Mouse (Mus musculus) intestine, embryonic 16.5 days (tissue): ENCODE results near the gene Zfp62. TPM values are rescaled to one million over a fixed set of nuclear protein-coding genes. Genes with fewer than 3 reads are reported as not detected.

Experiments used
- ATAC-seq: fragments of 200-750 bp; cut with Nextera tagmentation; 2 replicates; pipeline ENCODE4 v1.8.0; 2017; ENCODE audit warnings: moderate TSS enrichment, moderate library complexity
- H3K27ac ChIP-seq: fragments of 300-500 bp; sonication (generic); 2 replicates; pipeline ENCODE4 v1.5.1; 2014; ENCODE audit warnings: mild to moderate bottlenecking, low read length
- H3K27me3 ChIP-seq: fragments of 300-500 bp; sonication (generic); replicated peaks from 2 replicates; pipeline ENCODE4 v1.6.1; 2014; ENCODE audit warnings: low read length, control low read depth, mixed read lengths; ENCODE audit not compliant: control insufficient read depth, insufficient read depth
- H3K36me3 ChIP-seq: fragments of 300-500 bp; sonication (generic); 2 replicates; pipeline ENCODE4 v1.6.1; 2014; ENCODE audit warnings: low read length, control low read depth; ENCODE audit not compliant: control insufficient read depth, insufficient read depth
- H3K4me1 ChIP-seq: fragments of 300-500 bp; sonication (generic); 2 replicates; pipeline ENCODE4 v1.6.1; 2014; ENCODE audit warnings: low read length, control low read depth, mixed read lengths; ENCODE audit not compliant: control insufficient read depth, insufficient read depth
- H3K4me2 ChIP-seq: fragments of 300-500 bp; sonication (generic); 2 replicates; pipeline ENCODE4 v1.6.1; 2014; ENCODE audit warnings: low read depth, low read length, control low read depth
- H3K4me3 ChIP-seq: fragments of 300-500 bp; sonication (generic); 2 replicates; pipeline ENCODE4 v1.5.1; 2014; ENCODE audit warnings: mild to moderate bottlenecking, low read length
- H3K9ac ChIP-seq: fragments of 300-500 bp; sonication (generic); 2 replicates; pipeline ENCODE4 v1.6.1; 2014; ENCODE audit warnings: low read depth, low read length
- H3K9me3 ChIP-seq: fragments of 300-500 bp; sonication (generic); 2 replicates; pipeline ENCODE4 v1.6.1; 2016; ENCODE audit warnings: low read length, control low read depth; ENCODE audit not compliant: control insufficient read depth
- WGBS: fragments of 180-500 bp; shearing (Covaris S2); extraction: QIAGEN DNeasy Blood & Tissue Kit; methylation state at CpG from one replicate; pipeline ENCODE4 v1.1.7; 2014; 5-methylcytosine and 5-hydroxymethylcytosine counted together
- polyA plus RNA-seq: library from polyadenylated mRNA; unstranded; fragments of >200 nt; fragmentation: Nextera tagmentation; extraction: Ambion mirVana; gene quantifications from 2 replicates; pipeline ENCODE4 v1.2.1, GENCODE M21; 2015

The Zfp62 gene
- polyA plus RNA-seq, 1 experiment from 2014 or later = 23.1 TPM

- H3K4me3 ChIP-seq = no peak overlapping the region
- H3K27ac ChIP-seq = no peak overlapping the region
- no peak overlapping the region for H3K9ac ChIP-seq
- 68% methylated on average over 3 of the region's 3 CpGs for WGBS
- H3K4me1 ChIP-seq = peaks cover 9% of the 10 kb centered on the region
- H3K36me3 ChIP-seq = no peaks in the 10 kb centered on the region
- no peaks in the 10 kb centered on the region for H3K27me3 ChIP-seq
- H3K4me2 ChIP-seq = no peak overlapping the region
- no peak for ATAC-seq
- no peaks in the 10 kb centered on the region for H3K9me3 ChIP-seq
These were observed 32.5 kb downstream of the Zfp62 start for GRCm38 (mm10) chr11:49235459-49236207.

- 64% methylated on average over 1 of the region's 1 CpGs for WGBS
- H3K4me2 ChIP-seq = no peak overlapping the region
- no peak for ATAC-seq
These were observed 33.8 kb downstream of the Zfp62 start for GRCm38 (mm10) chr11:49236891-49237290.

GRCm38 (mm10) chr11:49237532-49237931 is 34.4 kb downstream of the Zfp62 start:
- H3K4me3 ChIP-seq = no peak overlapping the region
- H3K36me3 ChIP-seq = no peaks in the 10 kb centered on the region
- H3K4me2 ChIP-seq = 0 out of 2 replicates have a peak overlapping the region, but pooled peaks have one; percentile 3
- H3K9me3 ChIP-seq = no peaks in the 10 kb centered on the region
- H3K9ac ChIP-seq = no peak overlapping the region
- ATAC-seq = peak; percentile 79
- H3K27me3 ChIP-seq = no peaks in the 10 kb centered on the region
- H3K4me1 ChIP-seq = peaks cover 9% of the 10 kb centered on the region
- 0 out of 2 replicates have a peak overlapping the region, but pooled peaks have one; percentile 15 for H3K27ac ChIP-seq
- WGBS = 31% methylated on average over 2 of the region's 2 CpGs

More at GRCm38 (mm10) chr11:49236891-49237290, 33.8 kb downstream of the Zfp62 start:
- H3K27ac ChIP-seq = no peak overlapping the region; the same call in 1 of the 2 replicates
- H3K36me3 ChIP-seq = no peaks in the 10 kb centered on the region
- H3K4me3 ChIP-seq = no peak overlapping the region
- H3K27me3 ChIP-seq = no peaks in the 10 kb centered on the region
- H3K9me3 ChIP-seq = no peaks in the 10 kb centered on the region
- H3K4me1 ChIP-seq = peaks cover 9% of the 10 kb centered on the region
- H3K9ac ChIP-seq = no peak overlapping the region

- 44% methylated on average over 1 of the region's 1 CpGs for WGBS
- Histone ChIP-seq H3K4me2 (no peak overlapping the region), H3K27me3 (no peaks in the 10 kb centered on the region), H3K9me3 (no peaks in the 10 kb centered on the region), H3K36me3 (no peaks in the 10 kb centered on the region), H3K27ac (no peak overlapping the region), H3K4me3 (no peak overlapping the region), H3K9ac (no peak overlapping the region), H3K4me1 (peaks cover 22% of the 10 kb centered on the region)
- no peak for ATAC-seq
These were observed 37.2 kb downstream of the Zfp62 start for GRCm38 (mm10) chr11:49240310-49240709.

GRCm38 (mm10) chr11:49240874-49241273 is 37.8 kb downstream of the Zfp62 start:
- Histone ChIP-seq H3K9ac (no peak overlapping the region), H3K36me3 (no peaks in the 10 kb centered on the region), H3K27ac (no peak overlapping the region), H3K27me3 (no peaks in the 10 kb centered on the region), H3K4me3 (no peak overlapping the region), H3K9me3 (no peaks in the 10 kb centered on the region), H3K4me2 (no peak overlapping the region), H3K4me1 (peaks cover 22% of the 10 kb centered on the region)
- no peak for ATAC-seq
- WGBS = 83% methylated on average over 4 of the region's 4 CpGs

- no CpG with 5 or more reads among the region's 1 CpGs for WGBS
- Histone ChIP-seq H3K4me1 (peaks cover 22% of the 10 kb centered on the region), H3K9me3 (no peaks in the 10 kb centered on the region), H3K4me2 (no peak overlapping the region), H3K4me3 (no peak overlapping the region), H3K36me3 (no peaks in the 10 kb centered on the region), H3K27ac (no peak overlapping the region), H3K27me3 (no peaks in the 10 kb centered on the region), H3K9ac (no peak overlapping the region)
- ATAC-seq = no peak
These were observed 38.4 kb downstream of the Zfp62 start for GRCm38 (mm10) chr11:49241471-49241870.

GRCm38 (mm10) chr11:49242944-49243626 is 40.0 kb downstream of the Zfp62 start:
- WGBS = 23% methylated on average over 11 of the region's 11 CpGs
- peak; percentile 0; the same call in 1 of the 2 replicates for ATAC-seq
- peak overlapping the region; percentile 74 for H3K9ac ChIP-seq
- H3K4me1 ChIP-seq = peaks cover 25% of the 10 kb centered on the region
- no peaks in the 10 kb centered on the region for H3K27me3 ChIP-seq
- no peaks in the 10 kb centered on the region for H3K9me3 ChIP-seq
- peak overlapping the region; percentile 66 for H3K4me2 ChIP-seq
- peak overlapping the region; percentile 59 for H3K4me3 ChIP-seq
- peak overlapping the region; percentile 95 for H3K27ac ChIP-seq
- no peaks in the 10 kb centered on the region for H3K36me3 ChIP-seq

- Histone ChIP-seq H3K4me1 (peaks cover 33% of the 10 kb centered on the region), H3K9me3 (no peaks in the 10 kb centered on the region), H3K27me3 (no peaks in the 10 kb centered on the region), H3K4me3 (peak within 1 kb of the TSS; percentile 59), H3K9ac (peak within 1 kb of the TSS; percentile 74), H3K4me2 (peak within 1 kb of the TSS; percentile 66), H3K27ac (peak within 1 kb of the TSS; percentile 95), H3K36me3 (no peaks in the 10 kb centered on the region)
- peak; percentile 92 for ATAC-seq
- under 1% methylated on average over 59 of the region's 60 CpGs for WGBS
These were observed 40.9 kb downstream of the Zfp62 start, which contains the start of gene Mgat1 for GRCm38 (mm10) chr11:49243727-49244594. Gene Mgat1, plus strand, starts transcription at chr11:49244191.

- WGBS = 4% methylated on average over 4 of the region's 4 CpGs
- H3K4me1 ChIP-seq = peaks cover 39% of the 10 kb centered on the region
- H3K4me3 ChIP-seq = peak overlapping the region; percentile 59
- H3K27ac ChIP-seq = peak overlapping the region; percentile 95
- H3K27me3 ChIP-seq = no peaks in the 10 kb centered on the region
- H3K9ac ChIP-seq = peak overlapping the region; percentile 74
- peak; percentile 0; the same call in 1 of the 2 replicates for ATAC-seq
- no peaks in the 10 kb centered on the region for H3K36me3 ChIP-seq
- no peaks in the 10 kb centered on the region for H3K9me3 ChIP-seq
- H3K4me2 ChIP-seq = peak overlapping the region; percentile 66
These were observed 41.5 kb downstream of the Zfp62 start for GRCm38 (mm10) chr11:49244595-49244930.
